Mouse (Mus musculus): ENCODE measurements around the gene Abcb5.

GRCm38 (mm10) chr12:118910360-118910759 is 55.9 kb downstream of the Abcb5 start:
- TF ChIP-seq MYOD1 (IDR thresholded peaks at IDR 0.05; ENCODE audit: control insufficient read depth in 1 of 3, insufficient read length in 2 of 3, low read depth in 2 of 3) = no peak
- TF ChIP-seq MAX (IDR thresholded peaks at IDR 0.05; ENCODE audit: low read depth) = no peak
- TF ChIP-seq POLR2AphosphoS2 (IDR thresholded peaks at IDR 0.05; ENCODE audit: insufficient read length, low read depth) = no peak
- TF ChIP-seq SRF (IDR thresholded peaks at IDR 0.05; ENCODE audit: control insufficient read depth, insufficient read length, low read depth) = no peak
- no peak for TF ChIP-seq E2F4 (IDR thresholded peaks at IDR 0.05; ENCODE audit: insufficient read depth)
